Mouse (Mus musculus): ENCODE measurements around the gene C130060K24Rik.

The C130060K24Rik gene

DNA sequence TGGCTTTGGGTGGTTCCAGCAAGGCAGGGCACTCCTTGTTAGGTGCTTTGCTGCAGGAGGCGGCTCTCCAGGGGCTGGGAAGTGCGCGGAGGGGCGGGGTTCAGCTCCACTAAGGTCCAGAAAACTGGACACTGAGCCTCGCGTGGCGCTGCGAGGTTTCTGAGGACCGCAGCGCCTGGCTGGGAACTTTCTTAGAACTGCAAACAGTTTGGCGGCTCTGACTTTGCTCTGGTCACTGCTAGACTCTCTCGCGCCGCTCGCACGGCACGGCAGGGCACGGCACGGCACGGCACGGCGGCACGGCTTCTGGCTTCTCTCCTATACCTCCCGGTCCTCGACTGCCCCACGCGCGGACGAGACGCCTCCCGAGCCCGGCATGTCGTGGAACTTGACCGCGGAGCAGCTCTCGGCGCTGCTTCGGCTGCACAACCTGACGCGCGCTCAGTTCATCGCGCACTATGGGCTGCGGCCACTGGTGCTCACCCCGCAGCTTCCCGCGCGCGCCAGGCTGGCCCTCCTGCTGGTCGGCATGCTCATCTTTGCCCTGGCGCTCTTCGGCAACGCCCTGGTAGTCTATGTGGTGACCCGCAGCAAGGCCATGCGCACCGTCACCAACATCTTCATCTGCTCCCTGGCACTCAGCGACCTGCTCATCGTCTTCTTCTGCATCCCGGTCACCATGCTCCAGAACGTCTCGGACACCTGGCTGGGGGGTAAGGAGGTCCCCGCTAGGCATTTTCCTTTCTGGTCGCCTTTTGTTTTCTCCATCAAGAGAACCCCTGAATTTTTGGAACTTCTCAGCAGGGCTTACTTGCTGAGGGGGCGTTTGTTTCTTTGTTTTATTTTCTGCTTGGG lies at the start of gene C130060K24Rik:
Gene C130060K24Rik (plus strand): TSS at position 188 of the 855 bp plus-strand sequence.
- in situ Hi-C loops (cut with MboI, MseI), result no loop called here

DNA sequence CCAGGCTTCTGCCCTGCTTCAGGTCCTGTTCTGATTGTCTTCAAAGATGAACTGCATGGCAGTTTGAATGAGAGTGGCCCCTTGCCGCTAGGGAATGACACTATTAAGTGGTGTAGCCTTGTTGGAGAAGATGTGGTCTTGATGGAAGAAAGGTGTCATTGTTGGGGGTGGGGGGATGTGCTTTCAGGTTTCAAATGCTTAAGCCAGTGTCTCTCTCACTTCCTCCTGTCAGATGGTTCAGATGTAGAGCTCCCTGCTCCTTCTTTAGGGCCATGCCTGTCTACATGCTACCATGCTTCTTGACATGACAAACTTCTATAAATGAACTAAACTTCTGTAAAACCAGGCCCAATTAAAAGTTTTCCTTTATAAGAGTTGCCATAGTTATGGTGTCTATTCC lies 46.7 kb upstream of the C130060K24Rik start:
- in situ Hi-C loops (cut with MboI, MseI), result no loop called here

DNA sequence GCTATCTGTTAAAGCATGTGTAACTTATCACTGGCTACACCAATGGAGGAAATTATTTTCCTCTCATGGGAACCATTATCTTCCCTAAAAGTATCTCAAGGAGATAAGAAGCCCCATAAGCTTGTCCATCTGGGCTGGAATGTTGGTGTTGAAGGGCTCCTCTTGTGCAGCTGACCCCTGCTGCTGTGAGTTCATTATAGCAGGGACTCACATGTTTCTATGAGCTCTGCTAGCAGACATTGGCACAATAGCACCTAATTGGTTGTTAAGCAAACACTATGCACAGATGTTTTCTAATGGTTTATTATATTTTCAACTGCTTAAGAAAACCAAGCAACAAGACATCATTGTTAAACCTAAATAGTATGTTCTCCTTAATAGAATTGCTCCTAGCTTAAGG lies 41.5 kb upstream of the C130060K24Rik start:
- in situ Hi-C loops (cut with MboI, MseI), result no loop called here

DNA sequence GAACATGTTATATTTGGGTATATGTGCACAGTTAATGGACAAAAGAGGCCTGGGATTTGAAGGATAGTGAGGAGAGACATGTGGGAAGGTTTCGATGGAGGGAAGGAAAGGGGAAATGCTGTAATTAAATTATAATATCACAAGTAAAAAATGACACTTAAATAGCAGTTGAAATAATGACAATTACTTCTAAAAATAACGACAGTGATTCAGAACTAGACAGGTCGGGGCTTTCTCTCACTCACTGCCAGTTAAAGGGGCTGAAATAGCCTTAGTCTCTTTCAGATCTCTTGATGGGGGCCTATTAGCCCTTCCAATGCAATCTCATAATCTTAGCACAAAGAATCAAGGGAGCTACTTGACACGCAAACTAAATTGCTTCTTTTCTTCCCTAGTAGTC lies 39.5 kb upstream of the C130060K24Rik start:
- in situ Hi-C loops (cut with MboI, MseI), result no loop called here

DNA sequence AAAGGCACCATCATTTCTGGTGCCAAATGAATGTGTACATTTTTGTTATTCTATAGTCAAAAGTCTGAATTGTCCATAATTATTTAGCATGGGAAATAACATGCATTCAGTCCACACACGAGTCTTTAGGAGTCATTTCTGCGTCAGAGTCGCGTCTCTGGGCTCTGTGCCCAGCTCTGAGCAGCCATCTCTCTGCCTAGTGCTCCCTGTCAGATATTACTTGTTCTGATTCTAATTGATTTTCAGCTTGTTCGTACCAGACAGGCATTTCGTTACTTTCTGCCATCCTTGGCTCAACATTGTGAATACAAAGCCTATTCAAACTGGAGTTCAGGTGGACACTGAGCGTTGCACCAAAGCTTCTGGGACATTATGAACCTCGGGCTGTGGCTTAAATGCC lies 33.2 kb upstream of the C130060K24Rik start:
- in situ Hi-C loops (cut with MboI, MseI), result no loop called here

DNA sequence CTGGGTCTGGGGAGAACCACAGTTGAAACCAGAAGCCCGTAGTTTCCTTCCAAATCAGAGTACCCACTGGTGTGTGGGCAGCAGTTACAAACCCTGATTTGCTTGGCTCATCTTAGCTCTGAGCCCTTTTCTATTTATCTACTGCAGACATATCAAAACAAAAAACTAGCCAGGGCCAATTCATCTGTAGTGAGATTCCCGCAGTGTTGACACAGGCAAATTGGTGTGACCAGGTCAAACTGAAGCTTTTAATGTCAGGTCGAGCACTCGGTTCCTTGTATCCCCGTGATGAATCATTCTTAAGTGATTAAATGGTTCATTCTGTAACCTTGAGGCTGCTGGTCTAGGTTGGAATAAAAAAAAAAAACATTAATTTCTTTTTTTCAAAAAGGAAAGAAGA lies 32.6 kb upstream of the C130060K24Rik start:
- in situ Hi-C loops (cut with MboI, MseI), result no loop called here

DNA sequence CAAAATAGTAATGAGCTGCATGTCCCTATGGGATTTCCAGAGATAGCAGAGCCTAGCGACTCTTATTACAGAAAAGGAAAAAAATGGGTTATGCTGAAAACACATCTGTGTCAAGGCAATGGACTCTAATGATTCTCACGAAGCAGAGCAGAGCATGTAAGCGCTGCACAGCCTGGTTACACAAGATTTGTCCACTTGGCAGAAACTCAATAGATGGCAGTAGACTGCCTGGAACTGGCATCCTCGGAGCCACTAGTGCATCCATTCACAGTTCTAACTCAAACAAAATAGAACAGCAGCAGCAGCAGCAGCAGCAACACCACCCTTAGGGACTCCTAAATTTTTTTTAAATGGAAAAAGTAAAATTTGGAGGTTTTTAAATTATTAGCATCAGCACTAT lies 29.3 kb upstream of the C130060K24Rik start:
- in situ Hi-C loops (cut with MboI, MseI), result loop anchor here (10.0 kb wide), 1 partner anchor 227 kb away; no protein-coding TSS in a partner anchor

DNA sequence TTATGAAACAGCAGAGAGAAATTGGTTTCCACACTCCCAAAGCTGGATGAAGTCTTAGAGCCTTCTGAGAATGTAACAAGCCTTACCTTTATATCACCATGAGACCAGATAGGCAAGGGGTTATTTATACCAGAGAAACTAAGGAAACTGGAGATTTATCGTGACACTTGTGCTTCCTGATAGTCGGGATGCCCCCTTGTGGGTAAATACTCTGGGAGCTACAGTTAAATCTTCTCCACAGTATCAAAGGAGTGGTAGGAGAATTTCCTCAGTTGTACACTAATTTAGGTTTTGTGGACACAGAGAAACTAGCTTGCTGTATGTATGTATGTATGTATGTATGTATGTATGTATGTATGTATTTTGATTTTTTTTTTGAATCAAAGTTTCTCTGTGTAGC lies 5.0 kb upstream of the C130060K24Rik start:
- in situ Hi-C loops (cut with MboI, MseI), result no loop called here

DNA sequence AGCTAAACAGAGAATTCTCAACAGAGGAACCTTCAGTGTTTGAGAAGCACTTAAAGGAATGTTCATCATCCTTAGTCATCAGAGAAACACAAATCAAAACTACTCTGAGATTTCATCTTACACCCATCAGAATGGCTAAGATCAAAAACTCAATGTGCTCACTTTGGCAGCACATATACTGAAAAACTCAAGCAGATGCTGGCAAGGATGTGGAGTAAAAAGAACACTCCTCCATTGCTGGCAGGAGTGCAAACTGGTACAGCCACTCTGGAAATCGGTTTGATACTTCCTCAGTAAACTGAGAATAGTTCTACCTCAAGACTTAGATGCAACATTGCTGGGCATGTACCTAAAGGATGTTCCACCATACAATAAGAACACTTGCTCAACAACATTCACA lies 41.0 kb downstream of the C130060K24Rik start:
- in situ Hi-C loops (cut with MboI, MseI), result no loop called here

DNA sequence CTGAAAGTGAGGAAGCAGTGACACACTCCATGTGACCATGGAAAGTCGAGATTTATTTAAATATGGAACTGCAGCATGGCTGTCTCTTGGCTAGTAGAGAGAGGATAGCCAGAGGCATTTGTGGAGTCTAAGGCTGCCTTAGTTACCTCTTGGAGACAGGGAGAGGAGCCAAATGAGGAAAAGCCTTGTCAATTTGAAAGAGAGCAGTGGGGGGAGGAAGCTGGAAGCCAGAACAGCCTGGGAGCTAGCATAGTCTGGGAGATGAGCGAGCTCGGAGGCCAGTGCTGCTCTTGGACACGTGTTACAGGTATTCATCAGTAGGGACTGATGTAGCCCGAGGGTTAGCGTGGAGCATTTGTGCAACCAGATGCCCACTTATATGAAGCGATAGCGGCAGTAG lies 46.2 kb downstream of the C130060K24Rik start:
- in situ Hi-C loops (cut with MboI, MseI), result no loop called here

DNA sequence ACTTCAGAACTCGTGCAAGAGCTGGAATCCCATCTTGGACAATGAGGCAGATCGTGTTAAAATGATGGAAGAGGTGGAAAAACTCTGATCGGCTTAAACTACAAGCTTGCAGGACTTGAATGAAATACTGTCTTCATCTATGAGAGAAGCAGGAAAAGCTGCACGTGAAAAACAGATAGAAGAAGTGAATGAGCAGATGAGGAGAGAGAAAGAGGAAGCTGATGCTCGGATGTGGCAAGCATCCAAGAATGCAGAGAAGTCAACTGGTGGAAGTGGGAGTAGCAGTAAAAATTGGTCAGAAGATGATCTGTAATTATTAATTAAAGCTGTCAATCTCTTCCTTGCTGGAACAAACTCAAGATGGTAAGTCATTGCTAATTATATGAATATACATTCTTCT lies 52.3 kb downstream of the C130060K24Rik start:
- in situ Hi-C loops (cut with MboI, MseI), result no loop called here

DNA sequence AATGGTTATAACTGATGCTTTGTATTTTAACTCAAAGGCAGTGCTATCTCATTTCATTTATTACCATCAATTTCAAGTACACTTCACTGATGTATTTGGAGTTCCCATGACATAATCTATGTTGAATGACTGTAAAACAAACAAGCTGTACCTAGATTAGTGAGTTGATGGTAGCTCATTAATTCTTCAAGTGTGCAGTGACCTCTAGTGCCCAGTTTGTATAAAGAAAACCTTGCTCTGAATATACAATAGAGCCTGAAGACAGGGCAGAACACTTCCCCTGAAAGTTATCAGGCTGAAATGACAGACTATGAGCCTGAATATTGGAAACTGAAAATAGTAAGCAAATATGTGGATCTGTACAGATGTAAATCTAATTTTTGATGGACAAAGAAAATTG lies 72.6 kb downstream of the C130060K24Rik start:
- in situ Hi-C loops (cut with MboI, MseI), result loop anchor here (5.0 kb wide), 1 partner anchor 326 kb away; no protein-coding TSS in a partner anchor

DNA sequence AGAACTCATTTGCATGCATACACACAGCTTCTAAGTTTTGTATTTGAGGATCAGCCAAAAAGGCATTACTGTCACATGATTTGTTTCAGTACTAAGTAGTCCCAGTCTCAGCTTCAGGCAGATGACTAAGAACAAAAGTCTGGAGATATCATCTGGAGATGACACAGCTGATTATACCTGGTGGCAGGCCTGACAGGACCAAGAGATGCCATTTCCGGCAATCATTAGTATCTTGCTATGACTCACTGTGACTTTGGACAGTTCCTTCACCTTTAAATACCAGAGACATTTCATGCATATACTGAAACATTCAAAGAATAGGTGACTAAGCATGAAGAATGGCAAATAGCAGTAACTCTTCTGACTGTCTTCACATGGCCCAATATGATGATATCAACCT lies 84.4 kb downstream of the C130060K24Rik start:
- in situ Hi-C loops (cut with MboI, MseI), result no loop called here

DNA sequence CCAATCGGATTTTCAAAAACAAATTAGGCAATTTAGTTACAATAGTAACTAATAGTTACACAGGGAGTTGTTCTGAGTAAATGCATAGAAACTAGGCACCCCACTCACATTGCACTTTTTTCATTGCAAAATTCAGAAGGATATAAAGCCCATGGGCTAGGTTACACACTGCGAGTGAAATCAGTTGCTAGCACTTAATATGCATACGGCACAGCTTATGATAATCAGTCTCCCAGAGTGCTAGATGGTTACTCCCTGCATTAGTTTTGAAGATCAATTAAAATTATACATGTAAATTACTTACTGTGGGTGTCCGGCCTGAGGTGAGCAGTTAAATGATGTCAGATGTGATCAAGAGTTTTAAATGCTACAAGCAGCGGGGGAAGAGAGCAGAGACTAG lies 89.4 kb downstream of the C130060K24Rik start:
- in situ Hi-C loops (cut with MboI, MseI), result no loop called here

DNA sequence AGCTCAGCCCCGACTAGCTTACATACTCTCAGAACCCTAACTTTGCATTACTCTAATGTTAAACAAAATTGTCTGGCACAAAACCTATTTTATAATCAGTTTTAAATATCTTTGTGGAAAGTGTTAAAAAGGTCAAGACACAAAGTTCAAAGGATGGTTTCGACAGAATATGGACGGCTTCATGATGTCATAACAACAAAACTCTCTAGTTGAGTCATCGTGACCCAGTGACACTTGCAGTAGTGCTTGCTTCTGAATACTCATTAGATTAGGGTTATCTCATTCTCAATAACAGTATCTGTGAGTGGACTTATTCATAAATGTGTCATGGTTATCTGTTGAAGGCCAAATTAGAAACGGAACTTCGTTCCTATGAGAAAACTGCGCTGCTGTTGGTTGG lies 91.5 kb downstream of the C130060K24Rik start:
- in situ Hi-C loops (cut with MboI, MseI), result no loop called here

DNA sequence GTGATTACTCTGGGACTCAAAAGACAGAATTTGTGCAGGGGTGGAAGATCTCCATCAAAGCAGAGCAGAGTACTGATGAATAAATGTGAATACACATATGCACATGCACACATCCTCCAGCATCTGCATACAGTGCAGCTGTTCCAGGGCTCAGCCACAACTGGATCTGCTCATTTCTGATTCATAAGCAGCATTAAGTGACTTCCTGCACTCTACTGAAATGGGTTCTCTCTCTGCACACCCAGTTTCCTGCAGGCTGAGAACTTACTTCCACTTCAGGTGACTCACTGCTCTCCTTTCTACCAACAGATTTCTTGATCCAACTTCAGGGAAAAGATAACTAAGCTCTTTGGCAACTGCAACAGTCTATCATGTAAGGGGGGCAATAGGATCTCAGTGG lies 117.9 kb downstream of the C130060K24Rik start:
- in situ Hi-C loops (cut with MboI, MseI), result no loop called here

Measured in T-helper 1 cell (primary cell).